Mouse (Mus musculus) adrenal gland, adult (tissue): ENCODE data around the gene Tut1.

Experiments
- DNase-seq, 2 experiments: peaks; one replicate each; pipeline ENCODE4 v3.0.0; 2022 to 2023; ENCODE audit warnings: low spot score in 1 of 2; ENCODE audit not compliant: inconsistent age in 2 of 2

Gene Tut1

GRCm38 (mm10) chr19:8953135-8954039 is at the start of gene Tut1:
TSS of gene Tut1 (plus strand) at chr19:8953847.
- peak; percentile 93 to 98 for DNase-seq

GRCm38 (mm10) chr19:8908531-8908930 is 45.1 kb upstream of the Tut1 start:
- DNase-seq = no peak

GRCm38 (mm10) chr19:8911810-8912209 is 41.8 kb upstream of the Tut1 start:
- DNase-seq = no peak

- DNase-seq = no peak
Measured at GRCm38 (mm10) chr19:8914212-8914611, 39.4 kb upstream of the Tut1 start.

- no peak for DNase-seq
Measured at GRCm38 (mm10) chr19:8919000-8919399, 34.6 kb upstream of the Tut1 start.

- no peak for DNase-seq
Measured at GRCm38 (mm10) chr19:8919684-8920072, 34.0 kb upstream of the Tut1 start.

- peak; percentile 98 to 99 for DNase-seq
Measured at GRCm38 (mm10) chr19:8920073-8920736, 33.4 kb upstream of the Tut1 start, which contains the start of gene B3gat3. TSS of gene B3gat3 (plus strand) at chr19:8920374.

GRCm38 (mm10) chr19:8920836-8921291 is 32.8 kb upstream of the Tut1 start:
- DNase-seq = peak; percentile 32 to 85

- peak in 1 of 2 experiments; percentile 17 for DNase-seq
Measured at GRCm38 (mm10) chr19:8921741-8922140, 31.9 kb upstream of the Tut1 start.

- peak in 1 of 2 experiments; percentile 18 for DNase-seq
Measured at GRCm38 (mm10) chr19:8926766-8927165, 26.9 kb upstream of the Tut1 start.

- peak; percentile 21 to 50 for DNase-seq
Measured at GRCm38 (mm10) chr19:8927891-8928525, 25.6 kb upstream of the Tut1 start.

GRCm38 (mm10) chr19:8928689-8929223 is 24.9 kb upstream of the Tut1 start:
- DNase-seq = no peak

- DNase-seq = peak; percentile 96 to 99
Measured at GRCm38 (mm10) chr19:8929224-8930088, 24.2 kb upstream of the Tut1 start, which contains the start of the genes Rom1 and Eml3. TSS of gene Rom1 (minus strand) at chr19:8929356. TSS of gene Eml3 (plus strand) at chr19:8929552.

- no peak for DNase-seq
Measured at GRCm38 (mm10) chr19:8930117-8930516, 23.5 kb upstream of the Tut1 start.

GRCm38 (mm10) chr19:8930771-8931170 is 22.9 kb upstream of the Tut1 start:
- DNase-seq = no peak

- no peak for DNase-seq
Measured at GRCm38 (mm10) chr19:8936736-8937135, 16.9 kb upstream of the Tut1 start.

- peak in 1 of 2 experiments; percentile 17 for DNase-seq
Measured at GRCm38 (mm10) chr19:8940526-8941133, 13.0 kb upstream of the Tut1 start.

GRCm38 (mm10) chr19:8941136-8941514 is 12.5 kb upstream of the Tut1 start:
- DNase-seq = peak in 1 of 2 experiments; percentile 38

- DNase-seq = peak; percentile 96 to 99
Measured at GRCm38 (mm10) chr19:8941515-8942217, 12.0 kb upstream of the Tut1 start, which contains the start of gene Mta2. TSS of gene Mta2 (plus strand) at chr19:8941875.
